9 mouse cellular contexts compared by ENCODE assay signal in the genomic region with DNA sequence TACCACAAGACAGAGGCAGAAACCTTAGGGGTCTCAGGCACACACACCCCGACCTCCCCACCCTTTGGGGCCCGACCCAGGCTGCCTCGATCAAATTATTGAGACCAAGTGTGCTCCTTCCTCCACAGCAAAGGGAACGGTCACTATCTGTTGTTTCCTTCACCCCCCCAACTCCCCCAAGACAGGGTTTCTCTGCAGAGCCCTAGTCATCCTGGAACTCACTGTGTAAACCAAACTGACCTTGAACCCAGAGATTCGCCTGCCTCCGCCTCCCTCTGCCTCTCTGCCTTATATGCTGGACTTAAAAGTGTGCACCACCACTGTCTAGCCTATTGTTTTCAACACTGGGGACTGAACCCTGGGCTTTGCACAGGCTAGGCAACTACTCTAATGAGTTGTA. TPM values are rescaled to one million over a fixed set of nuclear protein-coding genes. Genes with fewer than 3 reads are reported as not detected.
DNase-seq lines count a peak whose midpoint lies in the region; ATAC-seq and TF ChIP-seq lines count a peak whose summit lies in the region.
"Had no signal": no experiment of that assay in that cellular context is flagged by ENCODE, and none has a peak within 500 bp of the region (broad histone marks: within the 10 kb centered on the region; RNA-seq: fewer than 3 reads in every experiment).

No protein-coding gene starts in this region.

- DNase-seq in heart, postnatal 25 days (ENCODE audit: low spot score) = no peak
- DNase-seq in NIH3T3 (ENCODE audit: low read depth) = peak; percentile 36
- DNase-seq in heart, postnatal 0 days (ENCODE audit: low spot score) = no peak
- DNase-seq in midbrain, embryonic 11.5 days (ENCODE audit: low spot score, missing footprints) = no peak
- DNase-seq in urinary bladder, postnatal 10 days (ENCODE audit: low spot score) = no peak
- DNase-seq in adrenal gland, postnatal 10 days = no peak
- DNase-seq: left cerebral cortex, postnatal 4 days had no signal

- peak overlapping the region; percentile 46 for H3K9ac ChIP-seq in heart, embryonic 15.5 days
- H3K9ac ChIP-seq in heart, postnatal 0 days (replicated peaks; ENCODE audit: low read depth, low read length) = peak overlapping the region; percentile 45; the same call in 1 of the 2 replicates
- peak overlapping the region; percentile 47; the same call in 1 of the 2 replicates for H3K9ac ChIP-seq in midbrain, embryonic 11.5 days (ENCODE audit: low read length)

- peak overlapping the region; percentile 50 for H3K4me2 ChIP-seq in heart, embryonic 15.5 days
- H3K4me2 ChIP-seq in heart, postnatal 0 days (ENCODE audit: low read depth, low read length) = peak overlapping the region; percentile 43; the same call in 1 of the 2 replicates
- H3K4me2 ChIP-seq in midbrain, embryonic 11.5 days = no peak overlapping the region

- no peak; the same call in 1 of the 2 replicates for ATAC-seq in heart, embryonic 15.5 days (replicated peaks; ENCODE audit: insufficient number of reproducible peaks, insufficient read depth, low FRiP score, low read depth)
- peak; percentile 1; the same call in 1 of the 2 replicates for ATAC-seq in heart, postnatal 0 days (ENCODE audit: insufficient read depth, low read depth)
- no peak; the same call in 1 of the 2 replicates for ATAC-seq in midbrain, embryonic 11.5 days (ENCODE audit: low FRiP score)
- ATAC-seq in CD4-positive, CD25-positive, alpha-beta regulatory T cell, adult 4 months = no peak

- H3K27me3 ChIP-seq in heart, embryonic 15.5 days = no peaks in the 10 kb centered on the region
- no peaks in the 10 kb centered on the region for H3K27me3 ChIP-seq in heart, postnatal 0 days (ENCODE audit: control insufficient read depth, insufficient read depth, low read length)
- no peaks in the 10 kb centered on the region for H3K27me3 ChIP-seq in midbrain, embryonic 11.5 days (ENCODE audit: control insufficient read depth, insufficient read depth, low read length)

- H3K9me3 ChIP-seq in heart, embryonic 15.5 days (replicated peaks) = no peaks in the 10 kb centered on the region
- no peaks in the 10 kb centered on the region for H3K9me3 ChIP-seq in heart, postnatal 0 days (replicated peaks; ENCODE audit: control insufficient read depth, low read length)
- H3K9me3 ChIP-seq in midbrain, embryonic 11.5 days (ENCODE audit: control insufficient read depth, low read length) = no peaks in the 10 kb centered on the region

- H3K4me3 ChIP-seq in heart, embryonic 15.5 days = peak overlapping the region; percentile 8; the same call in 1 of the 2 replicates
- no peak overlapping the region; the same call in 1 of the 2 replicates for H3K4me3 ChIP-seq in heart, postnatal 0 days (ENCODE audit: low read depth, low read length)
- no peak overlapping the region for H3K4me3 ChIP-seq in midbrain, embryonic 11.5 days (ENCODE audit: low read depth, low read length)

- intact Hi-C loops in heart, postnatal 25 days (cut with DNase I) = no loop called here

- H3K36me3 ChIP-seq in heart, embryonic 15.5 days = peaks cover 24% of the 10 kb centered on the region
- H3K36me3 ChIP-seq in heart, postnatal 0 days (replicated peaks; ENCODE audit: control insufficient read depth, insufficient read depth, low read length) = peaks cover 37% of the 10 kb centered on the region
- H3K36me3 ChIP-seq in midbrain, embryonic 11.5 days (ENCODE audit: control insufficient read depth, insufficient read depth, low read length) = peaks cover 5% of the 10 kb centered on the region; the same call in 1 of the 2 replicates

- peak overlapping the region; percentile 81 for H3K27ac ChIP-seq in heart, embryonic 15.5 days
- peak overlapping the region; percentile 66 for H3K27ac ChIP-seq in heart, postnatal 0 days (ENCODE audit: low read depth)
- no peak overlapping the region; the same call in 1 of the 2 replicates for H3K27ac ChIP-seq in midbrain, embryonic 11.5 days (ENCODE audit: low read depth, low read length)

- 29% methylated on average over 6 of the region's 6 CpGs for WGBS in heart, embryonic 15.5 days
- WGBS in heart, postnatal 0 days = 46% methylated on average over 6 of the region's 6 CpGs
- 74% methylated on average over 6 of the region's 6 CpGs for WGBS in midbrain, embryonic 11.5 days

- H3K4me1 ChIP-seq in heart, embryonic 15.5 days (replicated peaks) = peaks cover 49% of the 10 kb centered on the region
- H3K4me1 ChIP-seq in heart, postnatal 0 days (ENCODE audit: control insufficient read depth, insufficient read depth) = peaks cover 13% of the 10 kb centered on the region
- peaks cover 19% of the 10 kb centered on the region for H3K4me1 ChIP-seq in midbrain, embryonic 11.5 days (ENCODE audit: control insufficient read depth, insufficient read depth, low read length)

- no peak for TF ChIP-seq CTCF in heart, postnatal 0 days (IDR thresholded peaks at IDR 0.05; ENCODE audit: low read depth)

- TF ChIP-seq EP300 in heart, postnatal 0 days (IDR thresholded peaks at IDR 0.05; ENCODE audit: low read depth) = no peak

RNA-seq across cellular contexts. Expression of a gene that starts 3.4 kb away (rescaled TPM):
- polyA plus RNA-seq in heart, embryonic 15.5 days (2015; fragmentation: Nextera tagmentation; extraction: Ambion mirVana) = 25.1 and 35.1 TPM in 2 replicates
- total RNA-seq in heart, postnatal 25 days (2021) = 10 to 100 TPM in 1 of 2 experiments, 1 to 10 TPM in 1; 8.9 to 11.1 TPM
- total RNA-seq in heart, postnatal 0 days (2014; rRNA removed; ENCODE audit: low replicate concordance) = 29.1 and 53.8 TPM in 2 replicates
- polyA plus RNA-seq in heart, postnatal 0 days (2015; fragmentation: Nextera tagmentation; extraction: Ambion mirVana) = 12.8 and 14.9 TPM in 2 replicates
- 11.5 and 14.0 TPM in 2 replicates for polyA plus RNA-seq in midbrain, embryonic 11.5 days (2014; fragmentation: Nextera tagmentation; extraction: Ambion mirVana)
- polyA plus RNA-seq in CD4-positive, CD25-positive, alpha-beta regulatory T cell, adult 4 months (2017; shearing (Covaris generic)) = 10 to 100 TPM; 62.6 to 85.3 TPM
- 10 to 100 TPM; 29.0 to 34.8 TPM for total RNA-seq in adrenal gland, postnatal 10 days (2021)

RNA-seq across cellular contexts. Expression of a gene that starts 5.9 kb away (rescaled TPM):
- 3.2 and 4.2 TPM in 2 replicates for polyA plus RNA-seq in heart, embryonic 15.5 days (2015; fragmentation: Nextera tagmentation; extraction: Ambion mirVana)
- 1 to 10 TPM; 3.5 to 4.1 TPM for total RNA-seq in heart, postnatal 25 days (2021)
- 3.1 and 4.8 TPM in 2 replicates for total RNA-seq in heart, postnatal 0 days (2014; rRNA removed; ENCODE audit: low replicate concordance)
- polyA plus RNA-seq in heart, postnatal 0 days (2015; fragmentation: Nextera tagmentation; extraction: Ambion mirVana) = 2.8 and 2.9 TPM in 2 replicates
- 1.1 and 1.8 TPM in 2 replicates for polyA plus RNA-seq in midbrain, embryonic 11.5 days (2014; fragmentation: Nextera tagmentation; extraction: Ambion mirVana)
- polyA plus RNA-seq in CD4-positive, CD25-positive, alpha-beta regulatory T cell, adult 4 months (2017; shearing (Covaris generic)) = 10 to 100 TPM; 51.6 to 73.7 TPM
- total RNA-seq in adrenal gland, postnatal 10 days (2021) = 10 to 100 TPM; 13.4 to 14.2 TPM

RNA-seq across cellular contexts. Expression of a gene that starts 22.3 kb away (rescaled TPM):
- polyA plus RNA-seq in heart, embryonic 15.5 days (2015; fragmentation: Nextera tagmentation; extraction: Ambion mirVana) = 1.2 and 2.0 TPM in 2 replicates
- total RNA-seq in heart, postnatal 25 days (2021) = under 1 TPM; 0.22 to 0.68 TPM
- total RNA-seq in heart, postnatal 0 days (2014; rRNA removed; ENCODE audit: low replicate concordance) = 0.81 and 3.3 TPM in 2 replicates
- 0.85 and 0.91 TPM in 2 replicates for polyA plus RNA-seq in heart, postnatal 0 days (2015; fragmentation: Nextera tagmentation; extraction: Ambion mirVana)
- 7.3 and 8.3 TPM in 2 replicates for polyA plus RNA-seq in midbrain, embryonic 11.5 days (2014; fragmentation: Nextera tagmentation; extraction: Ambion mirVana)
- polyA plus RNA-seq in CD4-positive, CD25-positive, alpha-beta regulatory T cell, adult 4 months (2017; shearing (Covaris generic)) = under 1 TPM; 0.51 to 0.84 TPM
- total RNA-seq in adrenal gland, postnatal 10 days (2021) = 1 to 10 TPM; 1.6 to 1.9 TPM

RNA-seq across cellular contexts. Expression of a gene that starts 41.1 kb away (rescaled TPM):
- 81.9 and 106 TPM in 2 replicates for polyA plus RNA-seq in heart, embryonic 15.5 days (2015; fragmentation: Nextera tagmentation; extraction: Ambion mirVana)
- total RNA-seq in heart, postnatal 25 days (2021) = 10 to 100 TPM; 87.4 to 96.1 TPM
- total RNA-seq in heart, postnatal 0 days (2014; rRNA removed; ENCODE audit: low replicate concordance) = 57.8 and 91.8 TPM in 2 replicates
- 60.5 and 61.4 TPM in 2 replicates for polyA plus RNA-seq in heart, postnatal 0 days (2015; fragmentation: Nextera tagmentation; extraction: Ambion mirVana)
- polyA plus RNA-seq in midbrain, embryonic 11.5 days (2014; fragmentation: Nextera tagmentation; extraction: Ambion mirVana) = 200 and 203 TPM in 2 replicates
- polyA plus RNA-seq in CD4-positive, CD25-positive, alpha-beta regulatory T cell, adult 4 months (2017; shearing (Covaris generic)) = 100 to 1,000 TPM; 214 to 296 TPM
- 100 to 1,000 TPM; 105 to 119 TPM for total RNA-seq in adrenal gland, postnatal 10 days (2021)

RNA-seq across cellular contexts. Expression of a gene that starts 52.9 kb away (rescaled TPM):
- polyA plus RNA-seq in heart, embryonic 15.5 days (2015; fragmentation: Nextera tagmentation; extraction: Ambion mirVana) = 10.4 and 13.0 TPM in 2 replicates
- 1 to 10 TPM; 9.1 to 9.8 TPM for total RNA-seq in heart, postnatal 25 days (2021)
- 15.7 and 17.4 TPM in 2 replicates for total RNA-seq in heart, postnatal 0 days (2014; rRNA removed; ENCODE audit: low replicate concordance)
- polyA plus RNA-seq in heart, postnatal 0 days (2015; fragmentation: Nextera tagmentation; extraction: Ambion mirVana) = 8.8 and 9.5 TPM in 2 replicates
- polyA plus RNA-seq in midbrain, embryonic 11.5 days (2014; fragmentation: Nextera tagmentation; extraction: Ambion mirVana) = 2.2 and 2.5 TPM in 2 replicates
- under 1 TPM in 1 of 2 experiments, not detected in 1; 0.34 TPM for polyA plus RNA-seq in CD4-positive, CD25-positive, alpha-beta regulatory T cell, adult 4 months (2017; shearing (Covaris generic))
- 10 to 100 TPM; 10.8 to 11.2 TPM for total RNA-seq in adrenal gland, postnatal 10 days (2021)

Comparison
In these comparisons a context has a peak if more than half of its experiments do, and no peak if none do; other contexts are left out.
1. RNA of a gene that starts 5.9 kb away (polyA plus RNA-seq): 51.6 to 73.7 TPM in CD4-positive, CD25-positive, alpha-beta regulatory T cell, adult 4 months; 3.2 to 4.2 TPM in heart, embryonic 15.5 days, 2.8 to 2.9 TPM in heart, postnatal 0 days and 1.1 to 1.8 TPM in midbrain, embryonic 11.5 days; every median in the first group is over 10 times any median in the second.
2. Peak in every context shown above with its lines, with median percentiles within 50 percentile points of each other: H3K9ac ChIP-seq.